Mouse (Mus musculus) layer of hippocampus, postnatal 36 days (tissue): ENCODE results near the gene Atp1a2. TPM values are rescaled to one million over a fixed set of nuclear protein-coding genes. Genes with fewer than 3 reads are reported as not detected.

Experiments used
- DNase-seq, 2 experiments: peaks; one replicate each; pipeline ENCODE4 v3.0.0; 2022
- total RNA-seq, 2 experiments: library from RNA; stranded (reverse); gene quantifications; 2 replicates each; pipeline ENCODE4 v1.2.3; 2021

The Atp1a2 gene
- total RNA-seq, 2 experiments from 2014 or later: 577 to 614 TPM

GRCm38 (mm10) chr1:172302851-172303250 lies 5.0 kb upstream of the Atp1a2 start:
- DNase-seq: no peak

GRCm38 (mm10) chr1:172302311-172302710 lies 4.4 kb upstream of the Atp1a2 start:
- no peak for DNase-seq

GRCm38 (mm10) chr1:172301180-172301579 lies 3.3 kb upstream of the Atp1a2 start:
- no peak for DNase-seq

GRCm38 (mm10) chr1:172300247-172300646 lies 2.4 kb upstream of the Atp1a2 start:
- no peak for DNase-seq

- DNase-seq: peak in 1 of 2 experiments; percentile 58
These were observed 1.7 kb upstream of the Atp1a2 start for GRCm38 (mm10) chr1:172299528-172299927.

- no peak for DNase-seq
These were observed 901 bp downstream of the Atp1a2 start for GRCm38 (mm10) chr1:172296816-172297510.

- peak in 1 of 2 experiments; percentile 71 for DNase-seq
These were observed 2.1 kb downstream of the Atp1a2 start for GRCm38 (mm10) chr1:172295751-172296197.

GRCm38 (mm10) chr1:172293449-172293848 lies 4.4 kb downstream of the Atp1a2 start:
- no peak for DNase-seq

- DNase-seq: no peak
These were observed 5.0 kb downstream of the Atp1a2 start for GRCm38 (mm10) chr1:172292880-172293279.

- DNase-seq: no peak
These were observed 8.3 kb downstream of the Atp1a2 start for GRCm38 (mm10) chr1:172289617-172289946.

GRCm38 (mm10) chr1:172288900-172289616 lies 8.8 kb downstream of the Atp1a2 start:
- DNase-seq: no peak

- no peak for DNase-seq
These were observed 11.1 kb downstream of the Atp1a2 start for GRCm38 (mm10) chr1:172286740-172287139.

- DNase-seq: no peak
These were observed 13.6 kb downstream of the Atp1a2 start for GRCm38 (mm10) chr1:172284221-172284620.

GRCm38 (mm10) chr1:172283073-172283472 lies 14.8 kb downstream of the Atp1a2 start:
- no peak for DNase-seq

GRCm38 (mm10) chr1:172281522-172282254 lies 16.2 kb downstream of the Atp1a2 start:
- DNase-seq: no peak

GRCm38 (mm10) chr1:172279768-172280509 lies 17.9 kb downstream of the Atp1a2 start:
- DNase-seq: no peak

GRCm38 (mm10) chr1:172278328-172278727 lies 19.5 kb downstream of the Atp1a2 start:
- DNase-seq: no peak

GRCm38 (mm10) chr1:172277172-172277571 lies 20.7 kb downstream of the Atp1a2 start:
- no peak for DNase-seq

- DNase-seq: no peak
These were observed 23.3 kb downstream of the Atp1a2 start for GRCm38 (mm10) chr1:172274547-172274946.

GRCm38 (mm10) chr1:172274116-172274515 lies 23.7 kb downstream of the Atp1a2 start:
- DNase-seq: no peak

- no peak for DNase-seq
These were observed 24.5 kb downstream of the Atp1a2 start for GRCm38 (mm10) chr1:172273386-172273785.

GRCm38 (mm10) chr1:172271765-172272164 lies 26.1 kb downstream of the Atp1a2 start:
- no peak for DNase-seq

- no peak for DNase-seq
These were observed 26.7 kb downstream of the Atp1a2 start for GRCm38 (mm10) chr1:172271208-172271607.
